Mouse (Mus musculus) kidney, adult 2 months (tissue): Measurements from ENCODE around the gene Ddx19b. TPM values are rescaled to one million over a fixed set of nuclear protein-coding genes. Genes with fewer than 3 reads are reported as not detected.
"Not testable (repeated sequence)": the region's sequence is repeated elsewhere in the genome, so short reads cannot be mapped to it uniquely, and the experiment has no call there.

Source experiments
- DNase-seq: peaks from one replicate; pipeline ENCODE4 v3.0.0; 2021
- H3K27ac ChIP-seq: fragments of 200-500 bp; 2 replicates; pipeline ENCODE4 v1.5.1; 2012; ENCODE audit warnings: low read depth, low read length, control low read depth, inconsistent platforms; ENCODE audit not compliant: insufficient read depth
- H3K27me3 ChIP-seq: fragments of 200-500 bp; replicated peaks from 2 replicates; pipeline ENCODE4 v1.6.1; 2012; ENCODE audit warnings: mild to moderate bottlenecking, moderate library complexity, low read length, inconsistent platforms; ENCODE audit not compliant: control insufficient read depth, insufficient read depth
- H3K36me3 ChIP-seq: fragments of 200-500 bp; 2 replicates; pipeline ENCODE4 v1.6.1; 2012; ENCODE audit warnings: mild to moderate bottlenecking, moderate library complexity, low read length, inconsistent platforms; ENCODE audit not compliant: control insufficient read depth, insufficient read depth
- H3K4me1 ChIP-seq: fragments of 200-500 bp; 2 replicates; pipeline ENCODE4 v1.6.1; 2011; ENCODE audit warnings: low read length; ENCODE audit not compliant: control insufficient read depth, insufficient read depth
- H3K4me3 ChIP-seq: fragments of 200-500 bp; 2 replicates; pipeline ENCODE4 v1.5.1; 2011; ENCODE audit warnings: mild to moderate bottlenecking, low read depth, low read length, control low read depth; ENCODE audit not compliant: insufficient read depth
- CTCF ChIP-seq: fragments of 200-500 bp; conservative IDR thresholded peaks from 2 replicates; pipeline ENCODE4 v1.5.1; 2011; ENCODE audit warnings: low read depth, mild to moderate bottlenecking, control low read depth, low read length, moderate library complexity, mixed read lengths; ENCODE audit not compliant: insufficient read depth, insufficient read length
- POLR2A ChIP-seq: fragments of 200-500 bp; IDR thresholded peaks from one replicate; pipeline ENCODE4 v1.6.1; 2011; ENCODE audit warnings: low read depth, low read length, control low read depth
- WGBS: fragments of 180-500 bp; shearing (Covaris S2); methylation state at CpG from one replicate; pipeline ENCODE4 v1.1.7; 2018; 5-methylcytosine and 5-hydroxymethylcytosine counted together
- polyA plus RNA-seq: library from polyadenylated mRNA; depleted of rRNA; stranded (reverse); fragments of >200 nt; gene quantifications from 2 replicates; pipeline ENCODE4 v1.2.3, GENCODE M21; 2012; rRNA removed

The Ddx19b gene
- polyA plus RNA-seq, result 2.7 and 3.1 TPM in 2 replicates

DNA sequence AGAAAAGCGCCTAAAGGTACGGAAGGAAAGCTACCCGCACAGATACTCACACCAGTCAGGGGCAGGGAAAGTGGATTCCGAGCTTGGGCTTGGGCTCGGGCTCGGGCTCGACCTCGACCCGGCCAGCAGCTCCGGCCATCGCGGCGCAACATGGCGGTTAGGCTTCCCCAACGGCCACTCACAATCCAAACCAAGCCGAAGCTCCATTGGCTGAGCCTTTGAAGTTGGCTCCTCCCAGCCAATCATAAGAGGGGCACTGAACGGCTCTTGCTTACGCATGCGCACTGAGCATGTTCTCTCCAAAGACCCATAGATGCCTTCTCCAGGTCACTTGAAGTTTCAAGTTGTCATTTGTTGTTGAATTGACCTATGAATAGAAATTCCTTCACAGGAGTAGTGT is at the start of gene Ddx19b:
Gene Ddx19b (minus strand): TSS at position 180 of the 400 bp plus-strand sequence.
- DNase-seq, result no peak
- H3K36me3 ChIP-seq, result no peaks in the 10 kb centered on the region
- 94% methylated on average over 19 of the region's 19 CpGs for WGBS
- H3K27me3 ChIP-seq, result no peaks in the 10 kb centered on the region
- TF ChIP-seq POLR2A (no peak), CTCF (no peak)
- no peak within 1 kb of the TSS for H3K27ac ChIP-seq
- H3K4me3 ChIP-seq, result no peak within 1 kb of the TSS
- H3K4me1 ChIP-seq, result peaks cover 3% of the 10 kb centered on the region; the same call in 1 of the 2 replicates

DNA sequence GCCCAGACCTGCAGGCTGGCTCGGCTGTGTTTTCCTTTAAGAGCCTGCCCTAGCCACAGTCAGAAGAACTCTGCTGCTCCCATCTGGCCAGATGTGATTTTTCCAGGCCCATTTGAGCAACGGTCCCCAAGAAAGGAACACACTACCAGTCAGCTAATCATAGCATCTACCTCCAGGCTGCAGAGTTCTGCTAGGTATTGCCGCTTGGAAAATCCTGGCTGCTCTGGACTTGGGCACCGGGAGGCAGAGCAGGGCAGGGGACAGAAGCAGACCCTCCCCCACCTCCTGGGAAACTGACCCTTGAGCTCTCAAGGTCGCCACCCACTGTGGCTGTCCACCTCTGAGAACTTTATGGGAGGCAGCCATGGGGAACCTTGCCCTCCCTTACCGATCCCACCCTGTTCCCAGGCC is 48.3 kb upstream of the Ddx19b start:
- H3K4me1 ChIP-seq, result peaks cover 9% of the 10 kb centered on the region; the same call in 1 of the 2 replicates
- no peak overlapping the region for H3K4me3 ChIP-seq
- no peak overlapping the region; the same call in 1 of the 2 replicates for H3K27ac ChIP-seq
- WGBS, result 13% methylated on average over 6 of the region's 6 CpGs
- H3K27me3 ChIP-seq, result no peaks in the 10 kb centered on the region
- peak; percentile 67 for DNase-seq
- TF ChIP-seq POLR2A (no peak), CTCF (peak; percentile 71)
- H3K36me3 ChIP-seq, result no peaks in the 10 kb centered on the region

- H3K27me3 ChIP-seq, result no peaks in the 10 kb centered on the region
- peaks cover 9% of the 10 kb centered on the region; the same call in 1 of the 2 replicates for H3K4me1 ChIP-seq
- 18% methylated on average over 5 of the region's 5 CpGs for WGBS
- no peak overlapping the region for H3K4me3 ChIP-seq
- H3K36me3 ChIP-seq, result no peaks in the 10 kb centered on the region
- peak; percentile 76 for DNase-seq
- TF ChIP-seq CTCF, result no peak
- no peak for TF ChIP-seq POLR2A
- H3K27ac ChIP-seq, result no peak overlapping the region; the same call in 1 of the 2 replicates
Measured at GRCm38 (mm10) chr8:111079461-111079860, 47.9 kb upstream of the Ddx19b start.

DNA sequence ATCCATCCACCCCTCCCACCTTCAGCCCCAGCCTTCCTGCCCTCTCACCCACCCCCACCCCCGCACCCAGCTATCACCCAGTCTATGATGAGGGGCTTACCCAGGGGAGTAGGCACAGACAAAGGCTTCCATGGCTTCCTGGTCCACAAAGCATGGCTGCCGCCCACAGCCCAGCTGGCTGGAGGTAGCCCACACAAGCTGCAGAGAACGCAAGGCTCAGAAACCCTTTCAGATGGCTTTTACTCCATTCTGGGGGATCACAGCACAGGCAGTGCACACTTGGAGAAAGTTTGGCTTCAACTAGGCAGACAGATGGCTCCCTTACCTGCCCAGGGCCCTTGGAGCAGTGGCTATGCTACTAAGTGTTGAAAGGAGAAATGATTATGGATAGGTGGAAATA is 44.4 kb upstream of the Ddx19b start:
- Histone ChIP-seq H3K27ac (no peak overlapping the region), H3K4me3 (no peak overlapping the region), H3K27me3 (no peaks in the 10 kb centered on the region), H3K4me1 (peaks cover 9% of the 10 kb centered on the region; the same call in 1 of the 2 replicates), H3K36me3 (no peaks in the 10 kb centered on the region)
- TF ChIP-seq POLR2A (no peak), CTCF (no peak)
- DNase-seq, result no peak
- WGBS, result 92% methylated on average over 3 of the region's 3 CpGs

- not testable (repeated sequence) for H3K27ac ChIP-seq, H3K36me3 ChIP-seq, DNase-seq, H3K4me3 ChIP-seq, H3K4me1 ChIP-seq, H3K27me3 ChIP-seq
- 93% methylated on average over 9 of the region's 9 CpGs for WGBS
Measured at GRCm38 (mm10) chr8:111068660-111069059, 37.1 kb upstream of the Ddx19b start.

- WGBS, result 48% methylated on average over 10 of the region's 10 CpGs
- TF ChIP-seq CTCF, result no peak
- no peak for TF ChIP-seq POLR2A
- Histone ChIP-seq H3K27me3 (no peaks in the 10 kb centered on the region), H3K4me1 (no peaks in the 10 kb centered on the region), H3K36me3 (no peaks in the 10 kb centered on the region), H3K4me3 (no peak overlapping the region), H3K27ac (no peak overlapping the region)
- no peak for DNase-seq
Measured at GRCm38 (mm10) chr8:111067439-111067838, 35.9 kb upstream of the Ddx19b start.

DNA sequence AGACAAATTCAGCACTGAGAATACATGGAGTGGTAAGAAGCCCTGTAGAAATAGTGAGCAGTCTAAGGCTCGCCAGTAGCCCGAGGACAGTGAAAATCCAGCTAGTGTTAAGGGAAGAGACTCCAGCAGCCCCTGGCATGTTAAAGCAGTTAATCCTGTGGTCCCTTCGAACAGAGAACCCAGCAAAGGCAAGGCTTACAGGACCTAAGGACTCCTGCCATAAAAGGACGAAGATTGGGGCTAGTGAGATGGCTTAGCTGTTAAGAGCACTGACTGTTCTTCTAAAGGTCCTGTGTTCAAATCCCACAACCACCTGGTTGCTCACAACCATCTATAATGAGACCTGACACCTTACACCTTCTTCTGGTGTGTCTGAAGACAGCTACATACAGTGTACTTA is 34.8 kb upstream of the Ddx19b start:
- no peak for DNase-seq
- Histone ChIP-seq H3K4me3 (no peak overlapping the region), H3K27me3 (no peaks in the 10 kb centered on the region), H3K36me3 (no peaks in the 10 kb centered on the region), H3K27ac (no peak overlapping the region), H3K4me1 (no peaks in the 10 kb centered on the region)
- 82% methylated on average over 4 of the region's 4 CpGs for WGBS
- TF ChIP-seq POLR2A (no peak), CTCF (no peak)

GRCm38 (mm10) chr8:111062893-111063292 is 31.3 kb upstream of the Ddx19b start:
- TF ChIP-seq POLR2A (no peak), CTCF (no peak)
- DNase-seq, result no peak
- Histone ChIP-seq H3K36me3 (no peaks in the 10 kb centered on the region), H3K4me3 (no peak overlapping the region), H3K27ac (no peak overlapping the region), H3K27me3 (no peaks in the 10 kb centered on the region), H3K4me1 (no peaks in the 10 kb centered on the region)
- 68% methylated on average over 2 of the region's 2 CpGs for WGBS
